Mouse (Mus musculus) MEL (cell line): ENCODE measurements around the gene Mog. TPM values are rescaled to one million over a fixed set of nuclear protein-coding genes. Genes with fewer than 3 reads are reported as not detected.

Experiments
- DNase-seq: peaks from one replicate; pipeline ENCODE4 v3.0.0; 2011; ENCODE audit warnings: low read depth, low spot score
- H3K27ac ChIP-seq: 2 replicates; pipeline ENCODE4 v1.5.1; 2012; ENCODE audit warnings: low read depth, mild to moderate bottlenecking, control low read depth, low read length, moderate library complexity; ENCODE audit not compliant: control insufficient read depth
- H3K27me3 ChIP-seq, 2 experiments: fragments of 150-350 bp in 1 of 2; sonication (generic) in 1 of 2; 2 replicates each; pipeline ENCODE4 v1.6.1; 2012; ENCODE audit warnings: low read length in 2 of 2, mild to moderate bottlenecking in 2 of 2, improper control_type of control experiment in 1 of 2, moderate library complexity in 1 of 2; ENCODE audit not compliant: insufficient read depth in 2 of 2, control insufficient read depth in 1 of 2
- H3K36me3 ChIP-seq, 2 experiments: 2 replicates each; pipeline ENCODE4 v1.6.1; 2012 to 2014; ENCODE audit warnings: low read length in 2 of 2, improper control_type of control experiment in 1 of 2, inconsistent platforms in 1 of 2, mild to moderate bottlenecking in 1 of 2; ENCODE audit not compliant: insufficient read depth in 2 of 2, control insufficient read depth in 1 of 2
- H3K4me1 ChIP-seq, 2 experiments: fragments of 150-350 bp in 1 of 2; sonication (generic) in 1 of 2; 2 replicates each; pipeline ENCODE4 v1.6.1; 2012; ENCODE audit warnings: low read length in 2 of 2, improper control_type of control experiment in 1 of 2, mild to moderate bottlenecking in 1 of 2; ENCODE audit not compliant: insufficient read depth in 2 of 2, control insufficient read depth in 1 of 2
- H3K4me3 ChIP-seq, 2 experiments: fragments of 150-350 bp in 1 of 2; sonication (generic) in 1 of 2; 2 replicates each; pipeline ENCODE4 v1.5.1; 2012; ENCODE audit warnings: low read depth in 2 of 2, low read length in 2 of 2, mild to moderate bottlenecking in 2 of 2, moderate library complexity in 2 of 2, control low read depth in 1 of 2, improper control_type of control experiment in 1 of 2; ENCODE audit not compliant: control insufficient read depth in 1 of 2, insufficient read depth in 1 of 2
- H3K79me2 ChIP-seq: 2 replicates; pipeline ENCODE4 v1.6.1; 2012; ENCODE audit warnings: mild to moderate bottlenecking, low read length, moderate library complexity; ENCODE audit not compliant: control insufficient read depth, poor library complexity, insufficient read depth
- H3K9ac ChIP-seq: 2 replicates; pipeline ENCODE4 v1.6.1; 2012; ENCODE audit warnings: low read depth, mild to moderate bottlenecking, control low read depth, low read length, moderate library complexity; ENCODE audit not compliant: control insufficient read depth, poor library complexity, severe bottlenecking
- H3K9me3 ChIP-seq: fragments of 150-350 bp; sonication (generic); replicated peaks from 2 replicates; pipeline ENCODE4 v1.6.1; 2012; ENCODE audit warnings: mild to moderate bottlenecking, low read length, improper control_type of control experiment, moderate library complexity; ENCODE audit not compliant: insufficient read depth
- BHLHE40 ChIP-seq: IDR thresholded peaks from 2 replicates; pipeline ENCODE4 v1.6.1; 2012; ENCODE audit warnings: low read depth, mild to moderate bottlenecking, inconsistent platforms, low read length, improper control_type of control experiment, borderline replicate concordance
- CHD1 ChIP-seq: IDR thresholded peaks from 2 replicates; pipeline ENCODE4 v1.6.1; 2012; ENCODE audit warnings: low read depth, mild to moderate bottlenecking, inconsistent platforms, low read length, improper control_type of control experiment
- E2F4 ChIP-seq: IDR thresholded peaks from 2 replicates; pipeline ENCODE4 v1.6.1; 2011; ENCODE audit warnings: low read depth, low read length, improper control_type of control experiment, borderline replicate concordance
- ELF1 ChIP-seq: IDR thresholded peaks from 2 replicates; pipeline ENCODE4 v1.6.1; 2014; ENCODE audit warnings: low read depth, mild to moderate bottlenecking, inconsistent platforms, low read length, improper control_type of control experiment, moderate library complexity
- ETS1 ChIP-seq: IDR thresholded peaks from 2 replicates; pipeline ENCODE4 v1.6.1; 2012; ENCODE audit warnings: low read depth, mild to moderate bottlenecking, inconsistent platforms, low read length, improper control_type of control experiment, moderate library complexity
- GABPA ChIP-seq: IDR thresholded peaks from 2 replicates; pipeline ENCODE4 v1.6.1; 2012; ENCODE audit warnings: low read depth, mild to moderate bottlenecking, inconsistent platforms, low read length, improper control_type of control experiment, moderate library complexity
- GATA1 ChIP-seq: IDR thresholded peaks from 2 replicates; pipeline ENCODE4 v1.6.1; 2011; ENCODE audit warnings: low read depth, low read length, improper control_type of control experiment
- HCFC1 ChIP-seq: IDR thresholded peaks from 2 replicates; pipeline ENCODE4 v1.6.1; 2012; ENCODE audit warnings: low read depth, mild to moderate bottlenecking, inconsistent platforms, low read length, improper control_type of control experiment, moderate library complexity
- JUND ChIP-seq: IDR thresholded peaks from 2 replicates; pipeline ENCODE4 v1.6.1; 2011; ENCODE audit warnings: low read depth, mild to moderate bottlenecking, improper control_type of control experiment, low read length
- KAT2A ChIP-seq: conservative IDR thresholded peaks from 2 replicates; pipeline ENCODE4 v1.6.1; 2012; ENCODE audit warnings: low read depth, low read length, improper control_type of control experiment, inconsistent platforms
- MAX ChIP-seq: IDR thresholded peaks from 2 replicates; pipeline ENCODE4 v1.6.1; 2011; ENCODE audit warnings: low read length, improper control_type of control experiment
- MAZ ChIP-seq: IDR thresholded peaks from 2 replicates; pipeline ENCODE4 v1.6.1; 2012; ENCODE audit warnings: low read depth, mild to moderate bottlenecking, inconsistent platforms, low read length, improper control_type of control experiment
- MXI1 ChIP-seq: IDR thresholded peaks from 2 replicates; pipeline ENCODE4 v1.6.1; 2011; ENCODE audit warnings: mild to moderate bottlenecking, low read depth, low read length, improper control_type of control experiment
- MYC ChIP-seq: IDR thresholded peaks from 2 replicates; pipeline ENCODE4 v1.6.1; 2011; ENCODE audit warnings: low read depth, mild to moderate bottlenecking, low read length, improper control_type of control experiment, moderate library complexity
- NELFE ChIP-seq: IDR thresholded peaks from 2 replicates; pipeline ENCODE4 v1.6.1; 2011; ENCODE audit warnings: low read depth, low read length, improper control_type of control experiment
- NRF1 ChIP-seq: IDR thresholded peaks from 2 replicates; pipeline ENCODE4 v1.6.1; 2014; ENCODE audit warnings: low read depth, mild to moderate bottlenecking, inconsistent platforms, low read length, improper control_type of control experiment, moderate library complexity; ENCODE audit not compliant: poor library complexity, insufficient read depth, severe bottlenecking
- POLR2A ChIP-seq, 2 experiments: IDR thresholded peaks; 2 replicates each; pipeline ENCODE4 v1.6.1; 2011 to 2012; ENCODE audit warnings: low read length in 2 of 2, mild to moderate bottlenecking in 2 of 2, control low read depth in 1 of 2, improper control_type of control experiment in 1 of 2, low read depth in 1 of 2, moderate library complexity in 1 of 2; ENCODE audit not compliant: control insufficient read depth in 1 of 2, insufficient read depth in 1 of 2, poor library complexity in 1 of 2
- RAD21 ChIP-seq: IDR thresholded peaks from 2 replicates; pipeline ENCODE4 v1.6.1; 2011; ENCODE audit warnings: mild to moderate bottlenecking, low read depth, low read length, improper control_type of control experiment
- RCOR1 ChIP-seq: IDR thresholded peaks from 2 replicates; pipeline ENCODE4 v1.6.1; 2012; ENCODE audit warnings: low read depth, mild to moderate bottlenecking, inconsistent platforms, low read length, improper control_type of control experiment
- SIN3A ChIP-seq: IDR thresholded peaks from 2 replicates; pipeline ENCODE4 v1.6.1; 2012; ENCODE audit warnings: low read length, improper control_type of control experiment, inconsistent platforms
- SMC3 ChIP-seq: IDR thresholded peaks from 2 replicates; pipeline ENCODE4 v1.6.1; 2011; ENCODE audit warnings: low read depth, low read length, improper control_type of control experiment
- UBTF ChIP-seq: IDR thresholded peaks from 2 replicates; pipeline ENCODE4 v1.6.1; 2012; ENCODE audit warnings: low read depth, mild to moderate bottlenecking, inconsistent platforms, low read length, improper control_type of control experiment, moderate library complexity, borderline replicate concordance; ENCODE audit not compliant: insufficient read depth
- USF1 ChIP-seq: IDR thresholded peaks from 2 replicates; pipeline ENCODE4 v1.6.1; 2014; ENCODE audit warnings: low read depth, mild to moderate bottlenecking, inconsistent platforms, low read length, improper control_type of control experiment, moderate library complexity
- ZC3H11A ChIP-seq: IDR thresholded peaks from 2 replicates; pipeline ENCODE4 v1.6.1; 2012; ENCODE audit warnings: low read depth, mild to moderate bottlenecking, inconsistent platforms, low read length, improper control_type of control experiment
- ZMIZ1 ChIP-seq: IDR thresholded peaks from 2 replicates; pipeline ENCODE4 v1.6.1; 2012; ENCODE audit warnings: low read depth, mild to moderate bottlenecking, inconsistent platforms, low read length, improper control_type of control experiment, moderate library complexity
- polyA plus RNA-seq, 2 experiments: library from polyadenylated mRNA; stranded (reverse) in 1 of 2; unstranded in 1 of 2; fragments of >175 nt in 1 of 2; fragments of >200 nt in 1 of 2; gene quantifications; 2 replicates each; pipeline versions ENCODE4 v1.2.1 to v1.2.4; 2012; ENCODE audit warnings: low replicate concordance in 2 of 2, low read depth in 1 of 2; ENCODE audit not compliant: insufficient read length in 2 of 2, insufficient read depth in 1 of 2, missing spikeins in 1 of 2
- total RNA-seq: library from RNA; depleted of rRNA; stranded (reverse); fragments of 300-350 nt; gene quantifications from 2 replicates; pipeline ENCODE4 v1.2.3, GENCODE M21; 2012

The Mog gene
- total and polyA plus RNA-seq, 3 experiments = not detected

DNA sequence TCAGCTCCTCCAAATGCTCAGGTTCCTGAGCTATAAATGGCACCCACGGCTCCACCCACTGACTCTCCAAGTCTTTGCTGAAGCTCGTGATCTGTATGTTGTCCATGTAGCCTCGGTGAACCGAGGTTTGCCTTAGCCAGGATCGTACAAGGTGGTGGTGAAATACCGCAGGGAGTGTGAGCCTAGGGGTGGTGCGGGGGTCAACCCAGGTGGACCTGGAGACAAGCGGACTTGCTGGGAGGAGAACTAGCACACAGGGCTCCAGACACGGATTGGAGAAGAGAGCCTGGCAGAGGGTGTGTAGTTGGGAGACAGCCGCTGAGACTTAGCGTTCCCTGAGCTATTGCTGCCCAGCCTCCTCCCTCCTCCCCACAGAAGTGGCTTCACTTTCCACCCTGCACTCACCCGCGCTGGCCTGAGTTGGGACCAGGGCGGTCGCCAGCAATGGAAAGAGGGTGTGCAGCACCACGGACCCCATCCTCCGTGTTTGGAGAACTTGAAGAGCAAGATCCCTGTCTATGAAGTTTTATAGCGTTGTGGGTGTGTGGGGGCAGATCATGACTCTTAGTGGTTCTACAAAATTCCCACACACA, 41.9 kb downstream of the Mog start, which contains the start of gene 2410137M14Rik:
2410137M14Rik (minus strand) TSS at position 17 of the 593 bp plus-strand sequence.
- no peak within 1 kb of the TSS for H3K27ac ChIP-seq
- TF ChIP-seq ZC3H11A (no peak), RAD21 (no peak)
- no peaks in the 10 kb centered on the region for H3K9me3 ChIP-seq
- no peaks in the 10 kb centered on the region for H3K4me1 ChIP-seq
- H3K4me3 ChIP-seq = no peak within 1 kb of the TSS
- H3K79me2 ChIP-seq = no peaks in the 10 kb centered on the region
- DNase-seq = no peak
- H3K36me3 ChIP-seq = no peaks in the 10 kb centered on the region
- peaks cover 7 to 9% of the 10 kb centered on the region in 2 experiments for H3K27me3 ChIP-seq
- H3K9ac ChIP-seq = no peak within 1 kb of the TSS

DNA sequence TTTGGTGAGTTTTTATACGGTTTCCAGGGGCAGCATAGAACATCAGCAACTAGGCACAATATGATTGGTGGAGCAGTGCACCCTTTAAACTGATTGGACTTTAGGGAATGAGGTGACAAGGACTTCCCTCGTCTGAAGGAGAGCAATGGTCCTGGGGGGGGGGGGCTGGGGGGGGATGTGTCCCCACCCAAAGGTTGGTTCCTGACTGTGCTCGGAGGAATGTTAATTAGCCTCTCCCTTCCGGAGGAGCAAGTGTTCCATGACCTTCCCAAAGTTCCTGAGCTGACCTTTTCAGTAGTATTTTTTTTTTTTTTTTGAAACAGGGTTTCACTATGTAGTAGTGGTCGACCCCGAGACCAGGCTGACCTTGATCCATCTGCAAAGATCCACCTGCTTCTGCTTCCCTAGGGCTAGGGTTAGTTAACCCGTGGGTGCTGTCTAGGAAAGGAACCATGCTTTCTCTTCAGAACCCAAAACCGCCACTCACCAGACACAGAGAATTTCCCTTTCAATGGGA, 49.9 kb downstream of the Mog start:
- Histone ChIP-seq H3K36me3 (no peaks in the 10 kb centered on the region), H3K4me1 (no peaks in the 10 kb centered on the region), H3K4me3 (no peak overlapping the region), H3K79me2 (no peaks in the 10 kb centered on the region), H3K27me3 (peaks cover 3 to 6% of the 10 kb centered on the region in 2 experiments; a peak in 3 of 4 replicates), H3K9me3 (no peaks in the 10 kb centered on the region), H3K9ac (no peak overlapping the region)
- DNase-seq = no peak
- TF ChIP-seq SMC3 = no peak
- TF ChIP-seq MXI1 = no peak
- TF ChIP-seq KAT2A = no peak
- TF ChIP-seq JUND = no peak
- TF ChIP-seq BHLHE40 = no peak
- no peak for TF ChIP-seq ZMIZ1
- TF ChIP-seq RCOR1 = no peak
- no peak for TF ChIP-seq ELF1
- TF ChIP-seq HCFC1 = no peak
- TF ChIP-seq MAZ = no peak
- TF ChIP-seq MAX = no peak
- TF ChIP-seq GATA1 = no peak
- TF ChIP-seq, all 39 proteins: peak for 0
- H3K27ac ChIP-seq = no peak overlapping the region

- Histone ChIP-seq H3K4me1 (no peaks in the 10 kb centered on the region), H3K79me2 (no peaks in the 10 kb centered on the region), H3K36me3 (no peaks in the 10 kb centered on the region), H3K27ac (no peak overlapping the region), H3K27me3 (peaks cover 0 to 6% of the 10 kb centered on the region in 2 experiments; a peak in 2 of 4 replicates), H3K4me3 (no peak overlapping the region), H3K9ac (no peak overlapping the region)
- no peak for DNase-seq
- TF ChIP-seq MYC = no peak
- TF ChIP-seq UBTF = no peak
- no peak for TF ChIP-seq MXI1
- TF ChIP-seq MAZ = no peak
- no peak for TF ChIP-seq ZC3H11A
- TF ChIP-seq SIN3A = no peak
- TF ChIP-seq NRF1 = no peak
- no peak for TF ChIP-seq E2F4
- TF ChIP-seq GABPA = no peak
- no peak for TF ChIP-seq NELFE
- no peak for TF ChIP-seq ETS1
- no peak for TF ChIP-seq RCOR1
- TF ChIP-seq USF1 = no peak
- TF ChIP-seq CHD1 = no peak
- no peak for TF ChIP-seq POLR2A (IDR thresholded peaks at IDR 0.05; ENCODE audit: control insufficient read depth in 1 of 2, insufficient read depth in 1 of 2, low read depth in 1 of 2, low read length in 2 of 2, poor library complexity in 1 of 2)
- TF ChIP-seq, all 39 proteins: peak for 0
- H3K9me3 ChIP-seq = no peaks in the 10 kb centered on the region
Observed at GRCm38 (mm10) chr17:36972791-36973190, 50.4 kb downstream of the Mog start.
